Mouse (Mus musculus): ENCODE measurements at regions not wholly inside any gene's neighbourhood (a gene's known extent, or its start where the extent isn't known, plus 50 kb on each side); places are given as distances from the start of the nearest gene placed in this dataset.

GRCm38 (mm10) chr7:68833977-68834791 is 85.1 kb upstream of the Arrdc4 start:
- Histone ChIP-seq H3K4me1 (replicated peaks; ENCODE audit: control insufficient read depth, insufficient read depth) (no peaks in the 10 kb centered on the region), H3K27ac (replicated peaks) (no peak overlapping the region), H3K4me3 (ENCODE audit: low read depth, low read length) (no peak overlapping the region), H3K9ac (ENCODE audit: low read length) (no peak overlapping the region), H3K27me3 (ENCODE audit: control insufficient read depth, insufficient read depth, low read length) (no peaks in the 10 kb centered on the region), H3K4me2 (replicated peaks; ENCODE audit: low read depth) (no peak overlapping the region), H3K36me3 (ENCODE audit: control insufficient read depth, insufficient read depth, low read length) (no peaks in the 10 kb centered on the region), H3K9me3 (ENCODE audit: control insufficient read depth, low read length) (no peaks in the 10 kb centered on the region)
- ATAC-seq (ENCODE audit: low FRiP score, low TSS enrichment) (no peak), DNase-seq (ENCODE audit: low spot score) (no peak)
- TF ChIP-seq CTCF (IDR thresholded peaks at IDR 0.05; ENCODE audit: low read depth), result peak; percentile 80
- no peak for TF ChIP-seq EP300 (optimal IDR thresholded peaks at IDR 0.05)
- WGBS, result 50% methylated on average over 10 of the region's 10 CpGs

GRCm38 (mm10) chr7:68833517-68833916 is 84.5 kb upstream of the Arrdc4 start:
- no peak overlapping the region for H3K4me3 ChIP-seq (ENCODE audit: low read depth, low read length)
- no peak for ATAC-seq (ENCODE audit: low FRiP score, low TSS enrichment)
- no peak overlapping the region for H3K4me2 ChIP-seq (replicated peaks; ENCODE audit: low read depth)
- no peak overlapping the region for H3K27ac ChIP-seq (replicated peaks)
- H3K27me3 ChIP-seq (ENCODE audit: control insufficient read depth, insufficient read depth, low read length), result no peaks in the 10 kb centered on the region
- no peak overlapping the region for H3K9ac ChIP-seq (ENCODE audit: low read length)
- no peaks in the 10 kb centered on the region for H3K9me3 ChIP-seq (ENCODE audit: control insufficient read depth, low read length)
- no peaks in the 10 kb centered on the region for H3K36me3 ChIP-seq (ENCODE audit: control insufficient read depth, insufficient read depth, low read length)
- no peaks in the 10 kb centered on the region for H3K4me1 ChIP-seq (replicated peaks; ENCODE audit: control insufficient read depth, insufficient read depth)
- TF ChIP-seq EP300 (optimal IDR thresholded peaks at IDR 0.05) (no peak), CTCF (IDR thresholded peaks at IDR 0.05; ENCODE audit: low read depth) (no peak)
- DNase-seq (ENCODE audit: low spot score), result no peak
- 77% methylated on average over 7 of the region's 7 CpGs for WGBS

GRCm38 (mm10) chr7:68829861-68830260 is 80.8 kb upstream of the Arrdc4 start:
- ATAC-seq (ENCODE audit: low FRiP score, low TSS enrichment) (peak; percentile 65), DNase-seq (ENCODE audit: low spot score) (peak; percentile 86)
- no peaks in the 10 kb centered on the region for H3K9me3 ChIP-seq (ENCODE audit: control insufficient read depth, low read length)
- TF ChIP-seq CTCF (IDR thresholded peaks at IDR 0.05; ENCODE audit: low read depth) (peak; percentile 90), EP300 (optimal IDR thresholded peaks at IDR 0.05) (no peak)
- no peak overlapping the region for H3K4me2 ChIP-seq (replicated peaks; ENCODE audit: low read depth)
- no peak overlapping the region for H3K9ac ChIP-seq (ENCODE audit: low read length)
- no peaks in the 10 kb centered on the region for H3K36me3 ChIP-seq (ENCODE audit: control insufficient read depth, insufficient read depth, low read length)
- no peaks in the 10 kb centered on the region for H3K27me3 ChIP-seq (ENCODE audit: control insufficient read depth, insufficient read depth, low read length)
- H3K4me3 ChIP-seq (ENCODE audit: low read depth, low read length), result no peak overlapping the region
- H3K27ac ChIP-seq (replicated peaks), result no peak overlapping the region
- no peaks in the 10 kb centered on the region for H3K4me1 ChIP-seq (replicated peaks; ENCODE audit: control insufficient read depth, insufficient read depth)
- WGBS, result 13% methylated on average over 8 of the region's 8 CpGs

GRCm38 (mm10) chr7:68824399-68824798 is 75.4 kb upstream of the Arrdc4 start:
- Histone ChIP-seq H3K27ac (replicated peaks) (no peak overlapping the region), H3K36me3 (ENCODE audit: control insufficient read depth, insufficient read depth, low read length) (no peaks in the 10 kb centered on the region), H3K4me1 (replicated peaks; ENCODE audit: control insufficient read depth, insufficient read depth) (no peaks in the 10 kb centered on the region), H3K27me3 (ENCODE audit: control insufficient read depth, insufficient read depth, low read length) (no peaks in the 10 kb centered on the region), H3K4me3 (ENCODE audit: low read depth, low read length) (no peak overlapping the region), H3K9me3 (ENCODE audit: control insufficient read depth, low read length) (no peaks in the 10 kb centered on the region), H3K9ac (ENCODE audit: low read length) (no peak overlapping the region), H3K4me2 (replicated peaks; ENCODE audit: low read depth) (no peak overlapping the region)
- WGBS, result 69% methylated on average over 2 of the region's 2 CpGs
- ATAC-seq (ENCODE audit: low FRiP score, low TSS enrichment), result no peak
- no peak for DNase-seq (ENCODE audit: low spot score)
- no peak for TF ChIP-seq EP300 (optimal IDR thresholded peaks at IDR 0.05)
- no peak for TF ChIP-seq CTCF (IDR thresholded peaks at IDR 0.05; ENCODE audit: low read depth)

- Histone ChIP-seq H3K4me2 (replicated peaks; ENCODE audit: low read depth) (no peak overlapping the region), H3K9ac (ENCODE audit: low read length) (no peak overlapping the region), H3K9me3 (ENCODE audit: control insufficient read depth, low read length) (no peaks in the 10 kb centered on the region), H3K4me1 (replicated peaks; ENCODE audit: control insufficient read depth, insufficient read depth) (no peaks in the 10 kb centered on the region), H3K27ac (replicated peaks) (no peak overlapping the region), H3K4me3 (ENCODE audit: low read depth, low read length) (no peak overlapping the region), H3K36me3 (ENCODE audit: control insufficient read depth, insufficient read depth, low read length) (no peaks in the 10 kb centered on the region), H3K27me3 (ENCODE audit: control insufficient read depth, insufficient read depth, low read length) (no peaks in the 10 kb centered on the region)
- no peak for DNase-seq (ENCODE audit: low spot score)
- no peak for ATAC-seq (ENCODE audit: low FRiP score, low TSS enrichment)
- 88% methylated on average over 2 of the region's 2 CpGs for WGBS
- TF ChIP-seq EP300 (optimal IDR thresholded peaks at IDR 0.05) (no peak), CTCF (IDR thresholded peaks at IDR 0.05; ENCODE audit: low read depth) (no peak)
Measured at GRCm38 (mm10) chr7:68823646-68824045, 74.6 kb upstream of the Arrdc4 start.

- peak; percentile 81 for DNase-seq (ENCODE audit: low spot score)
- ATAC-seq (ENCODE audit: low FRiP score, low TSS enrichment), result 0 out of 2 replicates have a peak, but pooled peaks have one; percentile 60
- no peaks in the 10 kb centered on the region for H3K27me3 ChIP-seq (ENCODE audit: control insufficient read depth, insufficient read depth, low read length)
- no peak overlapping the region for H3K27ac ChIP-seq (replicated peaks)
- H3K9ac ChIP-seq (ENCODE audit: low read length), result no peak overlapping the region
- H3K4me3 ChIP-seq (ENCODE audit: low read depth, low read length), result no peak overlapping the region
- 3% methylated on average over 7 of the region's 7 CpGs for WGBS
- no peaks in the 10 kb centered on the region for H3K36me3 ChIP-seq (ENCODE audit: control insufficient read depth, insufficient read depth, low read length)
- no peaks in the 10 kb centered on the region for H3K4me1 ChIP-seq (replicated peaks; ENCODE audit: control insufficient read depth, insufficient read depth)
- no peak overlapping the region for H3K4me2 ChIP-seq (replicated peaks; ENCODE audit: low read depth)
- TF ChIP-seq EP300 (optimal IDR thresholded peaks at IDR 0.05) (no peak), CTCF (IDR thresholded peaks at IDR 0.05; ENCODE audit: low read depth) (peak; percentile 99)
- H3K9me3 ChIP-seq (ENCODE audit: control insufficient read depth, low read length), result no peaks in the 10 kb centered on the region
Measured at GRCm38 (mm10) chr7:68823189-68823588, 74.1 kb upstream of the Arrdc4 start.
